Mouse (Mus musculus) yolk sac, embryonic 10.5 days (tissue): ENCODE results near the gene Defb3.
"Not testable (repeated sequence)": the region's sequence is repeated elsewhere in the genome, so short reads cannot be mapped to it uniquely, and the experiment has no call there.

Experiments used
- DNase-seq: peaks from one replicate; pipeline ENCODE4 v3.0.0-alpha.2; 2017; ENCODE audit warnings: low spot score

The Defb3 gene

DNA sequence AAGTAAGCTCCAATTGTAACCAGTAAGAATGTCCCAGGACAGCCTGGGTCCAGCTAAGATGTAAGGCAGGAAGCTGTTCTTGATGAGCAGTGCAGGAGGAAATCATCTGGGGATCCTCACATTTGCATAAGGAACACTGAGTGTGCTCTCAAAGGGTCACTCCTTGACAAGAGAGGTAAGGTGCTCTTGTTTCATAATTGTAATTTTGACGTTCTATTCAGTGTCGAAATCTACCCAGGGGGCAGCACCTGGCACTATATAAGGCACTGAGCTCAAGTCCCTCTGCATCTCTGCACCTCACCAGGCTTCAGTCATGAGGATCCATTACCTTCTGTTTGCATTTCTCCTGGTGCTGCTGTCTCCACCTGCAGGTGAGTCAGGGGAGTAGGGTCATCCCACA lies at the start of gene Defb3:
TSS of gene Defb3 (plus strand) at position 301 of the 400 bp plus-strand sequence.
- DNase-seq: not testable (repeated sequence)

- no peak for DNase-seq
These were observed 45.9 kb upstream of the Defb3 start, which contains the start of gene Defb5 for GRCm38 (mm10) chr8:19247280-19247679. Gene Defb5, plus strand, starts transcription at chr8:19247580.

- DNase-seq: no peak
These were observed 35.0 kb upstream of the Defb3 start for GRCm38 (mm10) chr8:19258136-19258535.

DNA sequence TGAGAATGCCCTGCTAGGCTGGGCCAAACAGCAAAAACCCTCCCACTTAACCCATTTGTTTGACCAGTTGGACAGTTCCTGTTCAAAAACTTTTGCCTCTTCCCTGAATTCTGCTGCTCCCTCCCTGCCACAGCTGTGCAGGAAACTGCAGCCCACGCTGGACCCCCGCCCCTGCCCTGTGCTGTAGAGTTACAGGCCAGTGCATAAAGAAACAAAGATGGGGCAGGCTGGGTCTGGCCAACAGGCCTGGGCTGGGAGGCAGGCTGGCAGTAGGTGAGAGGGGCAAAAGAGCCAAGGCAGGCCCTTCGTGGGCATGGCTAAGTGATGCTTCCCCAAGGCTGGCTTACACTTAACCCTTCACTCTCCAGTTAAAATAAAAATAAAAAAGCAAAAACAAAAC lies 33.5 kb upstream of the Defb3 start:
- no peak for DNase-seq

DNA sequence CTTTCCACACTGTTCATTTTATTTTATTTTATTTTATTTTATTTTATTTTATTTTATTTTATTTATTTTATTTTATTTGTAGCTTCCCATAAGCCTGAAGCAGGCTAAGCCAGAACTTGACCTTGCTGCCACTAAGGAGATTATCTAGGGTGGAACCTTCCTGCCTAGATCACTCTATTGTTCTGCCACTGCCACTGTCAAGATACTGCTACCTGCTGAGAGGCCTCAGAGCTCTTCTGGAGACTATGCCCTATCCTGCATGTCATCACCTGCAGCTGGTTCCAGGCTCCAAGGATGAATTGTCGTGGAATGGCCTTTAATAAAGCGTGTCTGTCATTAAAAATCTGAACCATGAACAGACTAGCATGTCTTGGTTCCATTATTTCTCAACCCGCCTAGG lies 5.2 kb downstream of the Defb3 start:
- not testable (repeated sequence) for DNase-seq

GRCm38 (mm10) chr8:19331836-19332235 lies 38.7 kb downstream of the Defb3 start:
- no peak for DNase-seq
